Mouse (Mus musculus) intestine, embryonic 16.5 days (tissue): ENCODE results near the gene Per3. TPM values are rescaled to one million over a fixed set of nuclear protein-coding genes. Genes with fewer than 3 reads are reported as not detected.

ENCODE experiments used
- ATAC-seq: fragments of 200-750 bp; cut with Nextera tagmentation; 2 replicates; pipeline ENCODE4 v1.8.0; 2017; ENCODE audit warnings: moderate TSS enrichment, moderate library complexity
- H3K27ac ChIP-seq: fragments of 300-500 bp; sonication (generic); 2 replicates; pipeline ENCODE4 v1.5.1; 2014; ENCODE audit warnings: mild to moderate bottlenecking, low read length
- H3K27me3 ChIP-seq: fragments of 300-500 bp; sonication (generic); replicated peaks from 2 replicates; pipeline ENCODE4 v1.6.1; 2014; ENCODE audit warnings: low read length, control low read depth, mixed read lengths; ENCODE audit not compliant: control insufficient read depth, insufficient read depth
- H3K36me3 ChIP-seq: fragments of 300-500 bp; sonication (generic); 2 replicates; pipeline ENCODE4 v1.6.1; 2014; ENCODE audit warnings: low read length, control low read depth; ENCODE audit not compliant: control insufficient read depth, insufficient read depth
- H3K4me1 ChIP-seq: fragments of 300-500 bp; sonication (generic); 2 replicates; pipeline ENCODE4 v1.6.1; 2014; ENCODE audit warnings: low read length, control low read depth, mixed read lengths; ENCODE audit not compliant: control insufficient read depth, insufficient read depth
- H3K4me2 ChIP-seq: fragments of 300-500 bp; sonication (generic); 2 replicates; pipeline ENCODE4 v1.6.1; 2014; ENCODE audit warnings: low read depth, low read length, control low read depth
- H3K4me3 ChIP-seq: fragments of 300-500 bp; sonication (generic); 2 replicates; pipeline ENCODE4 v1.5.1; 2014; ENCODE audit warnings: mild to moderate bottlenecking, low read length
- H3K9ac ChIP-seq: fragments of 300-500 bp; sonication (generic); 2 replicates; pipeline ENCODE4 v1.6.1; 2014; ENCODE audit warnings: low read depth, low read length
- H3K9me3 ChIP-seq: fragments of 300-500 bp; sonication (generic); 2 replicates; pipeline ENCODE4 v1.6.1; 2016; ENCODE audit warnings: low read length, control low read depth; ENCODE audit not compliant: control insufficient read depth
- WGBS: fragments of 180-500 bp; shearing (Covaris S2); extraction: QIAGEN DNeasy Blood & Tissue Kit; methylation state at CpG from one replicate; pipeline ENCODE4 v1.1.7; 2014; 5-methylcytosine and 5-hydroxymethylcytosine counted together
- polyA plus RNA-seq: library from polyadenylated mRNA; unstranded; fragments of >200 nt; fragmentation: Nextera tagmentation; extraction: Ambion mirVana; gene quantifications from 2 replicates; pipeline ENCODE4 v1.2.1, GENCODE M21; 2015

The Per3 gene
- polyA plus RNA-seq, 1 experiment from 2014 or later = 3.7 TPM

GRCm38 (mm10) chr4:150968956-150969355 is 75.5 kb downstream of the Per3 start:
- Histone ChIP-seq H3K9ac (no peak overlapping the region), H3K4me3 (no peak overlapping the region), H3K4me2 (no peak overlapping the region), H3K27me3 (no peaks in the 10 kb centered on the region), H3K9me3 (no peaks in the 10 kb centered on the region), H3K27ac (no peak overlapping the region), H3K36me3 (no peaks in the 10 kb centered on the region), H3K4me1 (no peaks in the 10 kb centered on the region)
- 81% methylated on average over 8 of the region's 8 CpGs for WGBS
- ATAC-seq = no peak

- Histone ChIP-seq H3K4me2 (no peak overlapping the region), H3K9me3 (no peaks in the 10 kb centered on the region), H3K36me3 (no peaks in the 10 kb centered on the region), H3K4me1 (no peaks in the 10 kb centered on the region), H3K4me3 (no peak overlapping the region), H3K27me3 (no peaks in the 10 kb centered on the region), H3K27ac (no peak overlapping the region), H3K9ac (no peak overlapping the region)
- no peak for ATAC-seq
- 16% methylated on average over 7 of the region's 7 CpGs for WGBS
Measured at GRCm38 (mm10) chr4:150966556-150966955, 77.9 kb downstream of the Per3 start.

DNA sequence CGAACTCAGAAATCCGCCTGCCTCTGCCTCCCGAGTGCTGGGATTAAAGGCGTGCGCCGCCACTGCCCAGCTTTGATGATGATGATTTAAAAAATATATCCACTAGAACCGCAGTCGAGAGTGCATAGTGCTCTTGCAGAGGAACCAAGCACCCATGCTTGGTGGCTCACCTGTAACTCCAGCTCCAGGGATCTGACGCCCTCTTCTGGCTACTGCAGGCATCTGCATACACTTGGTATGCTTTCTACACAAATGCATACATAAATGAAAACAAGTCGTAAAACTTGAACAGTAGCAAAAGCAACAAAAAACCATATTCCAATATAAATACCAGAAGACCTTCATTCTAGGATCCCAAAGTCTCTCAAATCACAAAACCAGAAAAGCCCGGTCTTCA is 78.9 kb downstream of the Per3 start:
- ATAC-seq = no peak
- Histone ChIP-seq H3K9me3 (no peaks in the 10 kb centered on the region), H3K4me1 (no peaks in the 10 kb centered on the region), H3K36me3 (no peaks in the 10 kb centered on the region), H3K4me2 (no peak overlapping the region), H3K27me3 (no peaks in the 10 kb centered on the region), H3K4me3 (no peak overlapping the region), H3K9ac (no peak overlapping the region), H3K27ac (no peak overlapping the region)
- WGBS = 70% methylated on average over 11 of the region's 11 CpGs

DNA sequence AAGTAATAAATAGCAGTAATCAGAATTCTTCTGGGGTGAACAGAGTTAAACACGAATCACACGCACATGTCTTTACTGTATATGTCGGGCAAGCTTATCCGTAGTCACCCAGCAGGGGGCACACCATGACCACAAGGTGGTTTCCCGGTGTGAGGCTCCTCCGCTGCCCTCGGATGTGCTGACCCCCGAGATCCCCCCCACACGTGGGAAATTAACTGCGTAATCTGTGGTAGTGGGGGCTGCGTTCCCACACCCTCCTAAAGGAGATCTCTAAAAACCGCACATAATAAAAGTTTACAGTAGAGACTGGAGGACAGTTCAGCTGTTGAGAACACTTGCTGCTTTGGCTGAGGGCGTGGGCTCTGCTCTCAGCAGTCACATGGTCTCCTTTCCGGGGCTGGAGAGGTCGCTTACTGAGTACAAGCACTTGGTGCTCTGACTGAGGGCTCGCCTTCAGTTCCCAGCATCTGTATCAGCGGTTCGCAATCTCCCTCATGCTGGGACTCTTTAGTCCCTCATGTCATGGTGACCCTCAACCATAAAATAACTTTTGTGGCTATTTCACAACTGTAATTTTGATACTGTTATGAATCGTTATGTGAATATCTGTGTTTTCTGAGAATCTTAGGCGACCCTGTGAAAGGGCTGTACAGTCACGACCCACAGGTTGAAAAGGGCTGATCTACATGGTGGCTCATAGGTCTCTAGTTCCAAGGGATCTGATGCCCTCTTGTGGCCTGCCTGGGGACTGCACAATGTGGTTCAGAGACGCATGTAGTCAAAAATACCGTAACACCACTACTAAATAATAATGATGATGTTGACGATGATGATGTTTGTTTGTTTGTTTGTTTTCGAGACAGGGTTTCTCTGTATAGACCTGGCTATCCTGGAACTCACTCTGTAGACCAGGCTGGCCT is 79.6 kb downstream of the Per3 start:
- Histone ChIP-seq H3K27me3 (no peaks in the 10 kb centered on the region), H3K4me2 (peak overlapping the region; percentile 56), H3K27ac (no peak overlapping the region), H3K4me1 (no peaks in the 10 kb centered on the region), H3K9ac (peak overlapping the region; percentile 35; the same call in 1 of the 2 replicates), H3K36me3 (no peaks in the 10 kb centered on the region), H3K4me3 (peak overlapping the region; percentile 32), H3K9me3 (no peaks in the 10 kb centered on the region)
- ATAC-seq = peak; percentile 79
- 12% methylated on average over 25 of the region's 25 CpGs for WGBS

DNA sequence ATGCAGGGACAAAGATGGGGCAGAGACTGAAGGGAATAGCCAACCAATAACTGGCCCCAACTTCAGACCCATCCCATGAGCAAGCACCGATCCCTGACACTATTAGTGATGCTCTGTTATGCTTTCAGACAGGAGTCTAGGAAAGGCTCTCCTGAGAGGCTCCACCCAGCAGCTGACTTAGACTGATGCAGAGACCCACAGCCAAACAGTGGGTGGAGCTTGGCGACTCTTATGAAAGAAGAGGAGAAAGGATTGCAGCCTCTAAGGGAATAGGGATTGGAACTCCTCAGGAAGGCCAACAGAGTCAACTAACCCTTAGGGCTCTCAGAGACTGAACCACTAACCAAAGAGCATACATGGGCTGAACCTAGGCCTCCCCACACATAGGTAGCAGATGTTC is 80.8 kb downstream of the Per3 start:
- no peak for ATAC-seq
- Histone ChIP-seq H3K4me3 (no peak overlapping the region), H3K4me2 (no peak overlapping the region), H3K36me3 (no peaks in the 10 kb centered on the region), H3K27me3 (no peaks in the 10 kb centered on the region), H3K9me3 (no peaks in the 10 kb centered on the region), H3K4me1 (no peaks in the 10 kb centered on the region), H3K27ac (no peak overlapping the region), H3K9ac (no peak overlapping the region)
- WGBS = 63% methylated on average over 2 of the region's 2 CpGs

DNA sequence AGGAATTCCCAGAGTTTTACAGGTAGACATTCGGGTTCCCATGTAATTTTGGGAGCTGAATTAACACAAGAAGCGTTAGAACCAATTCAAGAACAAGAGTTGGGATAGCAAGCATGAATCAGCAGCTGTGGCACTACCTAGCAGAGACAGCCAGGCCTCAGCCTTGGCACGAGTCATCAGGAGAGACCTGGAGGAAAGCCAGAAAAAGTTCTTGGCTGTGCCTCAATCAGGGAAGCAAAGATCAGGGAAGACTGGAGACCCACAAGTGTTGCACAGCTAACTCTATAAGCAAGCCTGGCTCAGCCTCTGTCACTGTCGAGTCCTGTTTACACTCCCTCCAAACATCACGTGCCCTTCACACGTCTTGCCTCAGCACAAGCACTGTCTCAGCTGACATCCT is 82.2 kb downstream of the Per3 start:
- Histone ChIP-seq H3K27ac (no peak overlapping the region), H3K4me2 (no peak overlapping the region), H3K27me3 (no peaks in the 10 kb centered on the region), H3K36me3 (no peaks in the 10 kb centered on the region), H3K4me3 (no peak overlapping the region), H3K4me1 (no peaks in the 10 kb centered on the region), H3K9me3 (no peaks in the 10 kb centered on the region), H3K9ac (no peak overlapping the region)
- 44% methylated on average over 6 of the region's 6 CpGs for WGBS
- no peak for ATAC-seq

DNA sequence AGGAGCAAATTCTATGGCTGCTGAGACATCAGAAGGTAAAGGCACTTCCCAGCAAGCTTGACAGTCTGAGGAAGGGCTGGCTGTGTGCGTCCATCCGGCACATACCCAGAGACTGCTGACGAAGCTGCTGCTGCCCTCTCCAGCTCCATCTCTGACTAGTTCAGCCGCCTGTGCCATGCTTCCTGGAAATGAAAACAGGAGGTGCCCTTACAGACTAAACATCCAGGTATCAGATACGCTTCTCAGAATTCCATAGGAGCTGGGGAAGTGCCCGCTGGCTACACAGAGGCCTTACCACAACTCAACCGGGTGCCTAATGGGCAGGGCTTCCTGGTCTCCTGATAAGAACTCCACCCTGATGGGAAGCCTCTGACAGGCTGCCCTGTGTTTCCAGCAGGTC is 85.9 kb downstream of the Per3 start:
- Histone ChIP-seq H3K36me3 (no peaks in the 10 kb centered on the region), H3K4me3 (no peak overlapping the region), H3K9ac (no peak overlapping the region), H3K4me2 (no peak overlapping the region), H3K4me1 (no peaks in the 10 kb centered on the region), H3K9me3 (no peaks in the 10 kb centered on the region), H3K27ac (no peak overlapping the region), H3K27me3 (no peaks in the 10 kb centered on the region)
- WGBS = 77% methylated on average over 7 of the region's 7 CpGs
- ATAC-seq = no peak

DNA sequence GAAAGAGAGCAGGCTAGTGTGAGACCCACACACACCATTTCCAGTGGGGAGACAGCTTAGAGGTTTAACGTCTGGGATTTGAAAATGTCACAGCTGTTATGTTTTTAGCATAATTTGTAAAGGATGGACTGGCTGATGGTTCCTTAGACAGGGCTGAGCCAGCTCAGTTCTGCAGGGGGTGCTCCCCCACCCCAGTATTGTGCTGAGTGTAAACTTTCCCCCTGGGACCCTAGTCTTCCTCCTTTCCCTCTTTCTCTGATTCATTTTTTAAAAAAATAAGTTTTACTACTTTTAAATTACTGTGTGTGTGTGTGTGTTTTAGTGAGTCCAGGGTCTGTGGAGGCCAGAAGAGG is 87.4 kb downstream of the Per3 start:
- WGBS = 43% methylated on average over 1 of the region's 1 CpGs
- H3K4me3 ChIP-seq = no peak overlapping the region
- H3K4me2 ChIP-seq = no peak overlapping the region
- H3K27me3 ChIP-seq = no peaks in the 10 kb centered on the region
- ATAC-seq = no peak
- H3K9me3 ChIP-seq = no peaks in the 10 kb centered on the region
- no peaks in the 10 kb centered on the region for H3K36me3 ChIP-seq
- no peak overlapping the region for H3K9ac ChIP-seq
- no peak overlapping the region for H3K27ac ChIP-seq
- no peaks in the 10 kb centered on the region for H3K4me1 ChIP-seq

DNA sequence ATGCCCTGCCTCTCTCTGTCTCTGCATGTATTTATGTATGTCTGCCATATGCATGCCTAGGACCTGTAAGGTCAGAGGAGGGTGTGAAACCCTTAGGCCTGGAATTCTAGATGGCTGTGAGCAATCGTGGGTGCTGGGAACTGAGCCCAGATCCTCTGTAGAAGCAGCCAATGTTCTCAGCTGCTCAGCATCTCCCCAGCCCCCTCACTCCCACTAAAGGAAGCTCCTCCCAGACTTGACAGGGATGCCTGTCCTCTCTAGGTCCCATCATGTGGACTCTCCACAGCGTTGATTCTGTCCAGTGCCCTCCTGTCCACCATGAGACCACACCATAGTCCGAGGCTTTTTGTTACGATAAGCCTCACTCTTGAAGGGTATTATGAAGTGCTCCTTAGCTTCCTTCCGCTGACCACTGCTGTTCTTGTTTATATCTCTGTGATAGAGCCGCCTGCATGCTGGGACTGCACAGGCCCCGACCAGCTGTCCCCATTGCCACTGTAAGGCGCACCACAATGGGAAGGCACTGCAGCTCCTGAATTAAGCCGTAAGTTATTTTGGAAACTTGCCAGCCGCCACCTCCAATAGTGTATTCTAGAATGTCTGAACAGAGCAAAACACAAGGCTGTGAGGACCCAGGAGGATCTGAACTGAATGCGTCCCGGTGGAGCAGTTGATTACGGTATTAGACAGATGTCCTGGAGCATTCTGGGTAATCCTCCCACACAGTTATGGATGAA is 87.9 kb downstream of the Per3 start:
- Histone ChIP-seq H3K27ac (no peak overlapping the region; the same call in 1 of the 2 replicates), H3K36me3 (no peaks in the 10 kb centered on the region), H3K27me3 (no peaks in the 10 kb centered on the region), H3K4me1 (no peaks in the 10 kb centered on the region), H3K4me3 (no peak overlapping the region), H3K9me3 (no peaks in the 10 kb centered on the region), H3K4me2 (no peak overlapping the region), H3K9ac (no peak overlapping the region)
- WGBS = 52% methylated on average over 13 of the region's 13 CpGs
- peak; percentile 33; the same call in 1 of the 2 replicates for ATAC-seq
